Mouse (Mus musculus) spleen, adult 2 months (tissue): Measurements from ENCODE around the gene Gm37240.

Source experiments
- CTCF ChIP-seq: fragments of 200-500 bp; IDR thresholded peaks from 2 replicates; pipeline ENCODE4 v1.5.1; 2011; ENCODE audit warnings: mild to moderate bottlenecking, inconsistent platforms; ENCODE audit not compliant: insufficient read depth, insufficient read length, insufficient replicate concordance; ENCODE audit errors: extremely low read depth
- POLR2A ChIP-seq: fragments of 200-500 bp; IDR thresholded peaks from 2 replicates; pipeline ENCODE4 v1.6.1; 2011; ENCODE audit warnings: low read depth, low read length, inconsistent platforms

DNA sequence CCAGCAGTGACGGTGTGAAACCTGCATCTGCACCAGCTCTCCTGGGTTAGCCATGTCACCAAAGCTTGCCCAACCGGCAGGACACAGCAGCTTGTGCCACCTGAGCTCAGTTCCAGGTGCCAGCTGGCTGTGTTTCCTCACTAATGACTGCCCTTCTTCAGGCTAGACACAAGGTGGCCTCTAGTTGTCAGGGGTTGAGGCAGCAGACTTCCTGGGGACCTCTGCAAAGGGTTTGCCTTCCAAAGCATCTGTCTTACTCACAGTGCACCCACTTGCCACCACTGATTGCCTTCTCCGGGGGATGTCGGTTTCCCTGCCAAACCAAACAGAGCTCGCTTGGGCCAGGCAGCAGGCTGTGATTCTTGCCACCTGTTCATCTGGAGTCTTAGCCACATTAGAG lies 1199.1 kb downstream of the Gm37240 start:
- TF ChIP-seq CTCF: no peak
- TF ChIP-seq POLR2A: no peak
